In the genomic region with DNA sequence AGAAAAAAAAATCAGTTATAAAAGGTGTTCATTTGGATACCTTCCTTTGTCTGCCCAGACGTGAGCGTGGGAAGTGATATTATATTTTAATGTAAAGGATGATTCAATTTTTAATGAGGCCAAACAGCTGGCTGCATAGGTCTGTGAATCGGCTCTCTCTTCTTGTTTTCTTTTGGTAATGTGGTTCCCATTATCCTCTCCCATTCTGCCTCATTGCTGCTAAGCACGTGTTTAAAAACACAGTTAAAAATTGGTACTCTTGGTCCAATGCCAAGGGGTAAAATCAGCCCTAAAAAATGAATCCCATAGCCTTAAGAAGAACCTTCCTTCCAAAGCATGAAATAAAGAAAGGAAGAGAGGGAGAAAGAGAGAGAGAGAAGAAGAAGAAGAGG, we compare ENCODE assay signal across 7 mouse cellular contexts. TPM values are rescaled to one million over a fixed set of nuclear protein-coding genes. Genes with fewer than 3 reads are reported as not detected.
A peak's percentile ranks its signal among the peaks of the same experiment; 100 is the strongest.
DNase-seq lines count a peak whose midpoint lies in the region; ATAC-seq and TF ChIP-seq lines count a peak whose summit lies in the region.

No protein-coding gene starts in this region.

- peak overlapping the region; percentile 70 for H3K27ac ChIP-seq in heart, embryonic 13.5 days (replicated peaks)
- H3K27ac ChIP-seq in lung, embryonic 16.5 days (ENCODE audit: low read length), result peak overlapping the region; percentile 60
- peak overlapping the region; percentile 99 for H3K27ac ChIP-seq in embryonic fibroblast, embryonic 13.5 days (ENCODE audit: insufficient read depth, low read length)

- ATAC-seq in heart, embryonic 13.5 days (ENCODE audit: extremely low read depth, insufficient number of reproducible peaks, low FRiP score, low TSS enrichment), result no peak
- peak; percentile 37; the same call in 1 of the 2 replicates for ATAC-seq in lung, embryonic 16.5 days (ENCODE audit: low read depth)

- no peak for TF ChIP-seq CTCF in embryonic fibroblast, embryonic 13.5 days (IDR thresholded peaks at IDR 0.05; ENCODE audit: borderline replicate concordance, insufficient read depth, low read length)

- no peaks in the 10 kb centered on the region for H3K27me3 ChIP-seq in heart, embryonic 13.5 days (replicated peaks)
- no peaks in the 10 kb centered on the region for H3K27me3 ChIP-seq in lung, embryonic 16.5 days (ENCODE audit: control insufficient read depth, insufficient read depth, low read depth, low read length)

- intact Hi-C loops in heart, postnatal 36 days (cut with DNase I), result no loop called here

- H3K4me3 ChIP-seq in heart, embryonic 13.5 days, result no peak overlapping the region
- H3K4me3 ChIP-seq in lung, embryonic 16.5 days (ENCODE audit: low read length), result no peak overlapping the region
- H3K4me3 ChIP-seq in embryonic fibroblast, embryonic 13.5 days (ENCODE audit: insufficient read depth, low read length), result no peak overlapping the region

- no peak overlapping the region for H3K9ac ChIP-seq in heart, embryonic 13.5 days
- no peak overlapping the region for H3K9ac ChIP-seq in lung, embryonic 16.5 days (ENCODE audit: low read length)

- no peaks in the 10 kb centered on the region for H3K9me3 ChIP-seq in heart, embryonic 13.5 days
- no peaks in the 10 kb centered on the region for H3K9me3 ChIP-seq in lung, embryonic 16.5 days (ENCODE audit: control insufficient read depth, low read length)

- DNase-seq in heart, postnatal 36 days, result no peak
- no peak for DNase-seq in lung, adult 18-20 months
- DNase-seq in right cerebral cortex, postnatal 10 days (ENCODE audit: low spot score in 2 of 2), result no peak
- no peak for DNase-seq in adrenal gland, adult (ENCODE audit: inconsistent age in 2 of 2, low spot score in 1 of 2)

- no peak for TF ChIP-seq POLR2A in embryonic fibroblast, embryonic 13.5 days (IDR thresholded peaks at IDR 0.05; ENCODE audit: low read depth, low read length)

- H3K4me1 ChIP-seq in heart, embryonic 13.5 days, result no peaks in the 10 kb centered on the region; the same call in 1 of the 2 replicates
- no peaks in the 10 kb centered on the region for H3K4me1 ChIP-seq in lung, embryonic 16.5 days (replicated peaks; ENCODE audit: control insufficient read depth, insufficient read depth, low read length)
- H3K4me1 ChIP-seq in embryonic fibroblast, embryonic 13.5 days (ENCODE audit: control insufficient read depth, insufficient read depth, low read length), result peaks cover 12% of the 10 kb centered on the region

- H3K36me3 ChIP-seq in heart, embryonic 13.5 days, result no peaks in the 10 kb centered on the region
- no peaks in the 10 kb centered on the region for H3K36me3 ChIP-seq in lung, embryonic 16.5 days (ENCODE audit: control insufficient read depth, insufficient read depth, low read length)

- H3K4me2 ChIP-seq in heart, embryonic 13.5 days, result 0 out of 2 replicates have a peak overlapping the region, but pooled peaks have one; percentile 4
- no peak overlapping the region for H3K4me2 ChIP-seq in lung, embryonic 16.5 days (ENCODE audit: low read depth, low read length)

- 59% methylated on average over 4 of the region's 4 CpGs for WGBS in heart, embryonic 13.5 days
- WGBS in lung, embryonic 16.5 days, result 55% methylated on average over 4 of the region's 4 CpGs

RNA-seq across cellular contexts. Expression of gene Cabcoco1, which starts 17.1 kb away (rescaled TPM):
- polyA plus RNA-seq in heart, embryonic 13.5 days (2015; fragmentation: Nextera tagmentation; extraction: Ambion mirVana), result 28.0 and 30.4 TPM in 2 replicates
- total RNA-seq in heart, postnatal 36 days (2021), result 10 to 100 TPM; 19.0 to 21.3 TPM
- 11.0 and 11.4 TPM in 2 replicates for polyA plus RNA-seq in lung, embryonic 16.5 days (2015; fragmentation: Nextera tagmentation; extraction: Ambion mirVana)
- 0.51 TPM in 1 of 2 replicates, not detected in the other for polyA plus RNA-seq in embryonic fibroblast, embryonic 13.5 days (2011; ENCODE audit: insufficient read length, low read depth, missing spikeins)
